Mouse (Mus musculus): ENCODE data around the gene Unkl. TPM values are rescaled to one million over a fixed set of nuclear protein-coding genes. Genes with fewer than 3 reads are reported as not detected.

Unkl gene
- total RNA-seq, 1 experiment: 14.8 TPM

GRCm38 (mm10) chr17:25175411-25175810, 12.8 kb upstream of the Unkl start, which contains the start of gene Gm38655:
Gene Gm38655 (minus strand): TSS chr17:25175471.
- no peaks in the 10 kb centered on the region for H3K9me3 ChIP-seq (ENCODE audit: control insufficient read depth, insufficient read depth, low read depth, low read length)
- H3K27ac ChIP-seq (ENCODE audit: insufficient read depth, low read depth, low read length, poor library complexity, severe bottlenecking): no peak within 1 kb of the TSS
- H3K4me3 ChIP-seq (ENCODE audit: insufficient read depth in 1 of 2, low read depth in 1 of 2, low read length in 2 of 2, poor library complexity in 1 of 2, severe bottlenecking in 1 of 2): no peak within 1 kb of the TSS
- H3K36me3 ChIP-seq (ENCODE audit: control insufficient read depth, insufficient read depth, low read length, poor library complexity, severe bottlenecking): no peaks in the 10 kb centered on the region
- in situ Hi-C loops (cut with MboI; ENCODE audit: low sequenced_read_pairs in 2 of 2, unreplicated experiment in 2 of 2): no loop called here
- no peak within 1 kb of the TSS for H3K9ac ChIP-seq (ENCODE audit: insufficient read depth, low read depth, low read length, poor library complexity, severe bottlenecking)
- TF ChIP-seq MAFK (IDR thresholded peaks at IDR 0.05; ENCODE audit: insufficient read depth, low read depth, low read length): no peak
- TF ChIP-seq ZNF384 (IDR thresholded peaks at IDR 0.05; ENCODE audit: low read depth, low read length): no peak
- TF ChIP-seq HCFC1 (IDR thresholded peaks at IDR 0.05; ENCODE audit: borderline replicate concordance, insufficient read depth, low read length): no peak
- no peak for TF ChIP-seq CHD2 (IDR thresholded peaks at IDR 0.05; ENCODE audit: low read depth, low read length)
- TF ChIP-seq ZC3H11A (IDR thresholded peaks at IDR 0.05; ENCODE audit: borderline replicate concordance, low read depth, low read length): no peak
- DNase-seq (ENCODE audit: low read depth, low spot score): no peak
- peaks cover 0 to 4% of the 10 kb centered on the region in 2 experiments; a peak in 2 of 4 replicates for H3K4me1 ChIP-seq (ENCODE audit: control insufficient read depth in 2 of 2, insufficient read depth in 2 of 2, low read length in 2 of 2, poor library complexity in 1 of 2)

GRCm38 (mm10) chr17:25183232-25183631, 5.0 kb upstream of the Unkl start:
- Histone ChIP-seq H3K4me3 (ENCODE audit: insufficient read depth in 1 of 2, low read depth in 1 of 2, low read length in 2 of 2, poor library complexity in 1 of 2, severe bottlenecking in 1 of 2) (peak overlapping the region in 1 of 2 experiments; percentile 86; a peak in 2 of 4 replicates), H3K4me1 (ENCODE audit: control insufficient read depth in 2 of 2, insufficient read depth in 2 of 2, low read length in 2 of 2, poor library complexity in 1 of 2) (no peaks in the 10 kb centered on the region; a peak in 1 of 4 replicates), H3K36me3 (ENCODE audit: control insufficient read depth, insufficient read depth, low read length, poor library complexity, severe bottlenecking) (0 out of 2 replicates have a peak, but pooled peaks cover 2% of the 10 kb centered on the region), H3K9ac (ENCODE audit: insufficient read depth, low read depth, low read length, poor library complexity, severe bottlenecking) (peak overlapping the region; percentile 31), H3K9me3 (ENCODE audit: control insufficient read depth, insufficient read depth, low read depth, low read length) (no peaks in the 10 kb centered on the region), H3K27ac (ENCODE audit: insufficient read depth, low read depth, low read length, poor library complexity, severe bottlenecking) (no peak overlapping the region)
- in situ Hi-C loops (cut with MboI; ENCODE audit: low sequenced_read_pairs in 2 of 2, unreplicated experiment in 2 of 2): no loop called here
- no peak for TF ChIP-seq ZNF384 (IDR thresholded peaks at IDR 0.05; ENCODE audit: low read depth, low read length)
- no peak for TF ChIP-seq MAFK (IDR thresholded peaks at IDR 0.05; ENCODE audit: insufficient read depth, low read depth, low read length)
- TF ChIP-seq CHD2 (IDR thresholded peaks at IDR 0.05; ENCODE audit: low read depth, low read length): no peak
- no peak for TF ChIP-seq ZC3H11A (IDR thresholded peaks at IDR 0.05; ENCODE audit: borderline replicate concordance, low read depth, low read length)
- TF ChIP-seq HCFC1 (IDR thresholded peaks at IDR 0.05; ENCODE audit: borderline replicate concordance, insufficient read depth, low read length): no peak
- no peak for DNase-seq (ENCODE audit: low read depth, low spot score)

- DNase-seq (ENCODE audit: low read depth, low spot score): peak; percentile 97
- in situ Hi-C loops (cut with MboI; ENCODE audit: low sequenced_read_pairs in 2 of 2, unreplicated experiment in 2 of 2): no loop called here
- H3K9ac ChIP-seq (ENCODE audit: insufficient read depth, low read depth, low read length, poor library complexity, severe bottlenecking): peak within 1 kb of the TSS; percentile 88
- no peaks in the 10 kb centered on the region; a peak in 1 of 4 replicates for H3K4me1 ChIP-seq (ENCODE audit: control insufficient read depth in 2 of 2, insufficient read depth in 2 of 2, low read length in 2 of 2, poor library complexity in 1 of 2)
- H3K4me3 ChIP-seq (ENCODE audit: insufficient read depth in 1 of 2, low read depth in 1 of 2, low read length in 2 of 2, poor library complexity in 1 of 2, severe bottlenecking in 1 of 2): peak within 1 kb of the TSS; percentile 81 to 86
- no peak for TF ChIP-seq MAFK (IDR thresholded peaks at IDR 0.05; ENCODE audit: insufficient read depth, low read depth, low read length)
- no peak for TF ChIP-seq CHD2 (IDR thresholded peaks at IDR 0.05; ENCODE audit: low read depth, low read length)
- TF ChIP-seq HCFC1 (IDR thresholded peaks at IDR 0.05; ENCODE audit: borderline replicate concordance, insufficient read depth, low read length): peak; percentile 98
- no peaks in the 10 kb centered on the region for H3K9me3 ChIP-seq (ENCODE audit: control insufficient read depth, insufficient read depth, low read depth, low read length)
- H3K36me3 ChIP-seq (ENCODE audit: control insufficient read depth, insufficient read depth, low read length, poor library complexity, severe bottlenecking): 0 out of 2 replicates have a peak, but pooled peaks cover 2% of the 10 kb centered on the region
- peak within 1 kb of the TSS; percentile 70 for H3K27ac ChIP-seq (ENCODE audit: insufficient read depth, low read depth, low read length, poor library complexity, severe bottlenecking)
Measured at GRCm38 (mm10) chr17:25184129-25184691, 4.0 kb upstream of the Unkl start, which contains the start of gene BC003965. Gene BC003965 (plus strand): TSS chr17:25184554.

GRCm38 (mm10) chr17:25184961-25185360, 3.2 kb upstream of the Unkl start:
- no peak for TF ChIP-seq CHD2 (IDR thresholded peaks at IDR 0.05; ENCODE audit: low read depth, low read length)
- TF ChIP-seq MAFK (IDR thresholded peaks at IDR 0.05; ENCODE audit: insufficient read depth, low read depth, low read length): no peak
- TF ChIP-seq HCFC1 (IDR thresholded peaks at IDR 0.05; ENCODE audit: borderline replicate concordance, insufficient read depth, low read length): no peak
- no peak for TF ChIP-seq ZNF384 (IDR thresholded peaks at IDR 0.05; ENCODE audit: low read depth, low read length)
- TF ChIP-seq ZC3H11A (IDR thresholded peaks at IDR 0.05; ENCODE audit: borderline replicate concordance, low read depth, low read length): no peak
- no peak for DNase-seq (ENCODE audit: low read depth, low spot score)
- H3K4me1 ChIP-seq (ENCODE audit: control insufficient read depth in 2 of 2, insufficient read depth in 2 of 2, low read length in 2 of 2, poor library complexity in 1 of 2): peaks cover 0 to 2% of the 10 kb centered on the region in 2 experiments; a peak in 1 of 4 replicates
- 0 out of 2 replicates have a peak, but pooled peaks cover 2% of the 10 kb centered on the region for H3K36me3 ChIP-seq (ENCODE audit: control insufficient read depth, insufficient read depth, low read length, poor library complexity, severe bottlenecking)
- peak overlapping the region; percentile 81 to 86 for H3K4me3 ChIP-seq (ENCODE audit: insufficient read depth in 1 of 2, low read depth in 1 of 2, low read length in 2 of 2, poor library complexity in 1 of 2, severe bottlenecking in 1 of 2)
- H3K27ac ChIP-seq (ENCODE audit: insufficient read depth, low read depth, low read length, poor library complexity, severe bottlenecking): no peak overlapping the region
- in situ Hi-C loops (cut with MboI; ENCODE audit: low sequenced_read_pairs in 2 of 2, unreplicated experiment in 2 of 2): no loop called here
- H3K9ac ChIP-seq (ENCODE audit: insufficient read depth, low read depth, low read length, poor library complexity, severe bottlenecking): peak overlapping the region; percentile 83
- no peaks in the 10 kb centered on the region for H3K9me3 ChIP-seq (ENCODE audit: control insufficient read depth, insufficient read depth, low read depth, low read length)

Data from ES-E14 (cell line).